Mouse (Mus musculus): ENCODE data around the gene Ifnlr1.

DNA sequence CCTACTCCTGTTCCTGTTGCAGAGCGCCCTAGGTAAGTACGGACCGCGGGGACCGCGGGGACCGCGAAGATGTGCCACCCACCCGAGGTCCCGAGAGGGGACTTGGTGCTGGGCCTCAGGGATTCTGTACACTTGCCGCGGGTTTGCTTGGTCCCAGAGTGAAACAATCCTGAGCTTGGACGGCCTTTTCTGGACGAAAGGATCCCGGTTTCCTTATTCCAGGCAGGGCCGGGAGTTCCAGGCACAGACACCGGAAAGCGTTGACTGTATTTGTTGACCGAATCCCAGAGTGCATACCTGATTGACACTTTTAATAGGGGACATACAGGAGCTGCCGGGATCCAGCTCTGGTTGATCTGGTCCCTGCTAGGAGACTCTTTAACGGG lies 474 bp downstream of the Ifnlr1 start:
- TF ChIP-seq MAZ (IDR thresholded peaks at IDR 0.05; ENCODE audit: low read depth, low read length) (no peak), CTCF (conservative IDR thresholded peaks at IDR 0.05 in 1 of 2, IDR thresholded peaks at IDR 0.05 in 1 of 2; ENCODE audit: low read depth in 2 of 2, low read length in 2 of 2) (no peak), TCF12 (IDR thresholded peaks at IDR 0.05; ENCODE audit: low read depth, low read length) (no peak)

All from CH12.LX (cell line).